Mouse (Mus musculus) kidney, postnatal 0 days (tissue): ENCODE results near the gene Eef2k. TPM values are rescaled to one million over a fixed set of nuclear protein-coding genes. Genes with fewer than 3 reads are reported as not detected.
A peak's percentile ranks its signal among the peaks of the same experiment; 100 is the strongest.
"Not testable (repeated sequence)": the region's sequence is repeated elsewhere in the genome, so short reads cannot be mapped to it uniquely, and the experiment has no call there.

Source experiments
- ATAC-seq: fragments of 200-750 bp; cut with Nextera tagmentation; replicated peaks from 2 replicates; pipeline ENCODE4 v1.8.0; 2017; ENCODE audit warnings: low read depth, moderate number of reproducible peaks, moderate TSS enrichment, moderate library complexity; ENCODE audit not compliant: low FRiP score
- DNase-seq: peaks from one replicate; pipeline ENCODE4 v3.0.0-alpha.2; 2016; ENCODE audit warnings: low spot score
- H3K27ac ChIP-seq: fragments of 300-500 bp; sonication (generic); 2 replicates; pipeline ENCODE4 v1.5.1; 2014; ENCODE audit warnings: mild to moderate bottlenecking
- H3K27me3 ChIP-seq: fragments of 300-500 bp; sonication (generic); 2 replicates; pipeline ENCODE4 v1.6.1; 2014; ENCODE audit warnings: low read length, mixed read lengths; ENCODE audit not compliant: insufficient read depth
- H3K36me3 ChIP-seq: fragments of 300-500 bp; sonication (generic); 2 replicates; pipeline ENCODE4 v1.6.1; 2014; ENCODE audit warnings: low read length, mixed read lengths; ENCODE audit not compliant: insufficient read depth
- H3K4me1 ChIP-seq: fragments of 300-500 bp; sonication (generic); replicated peaks from 2 replicates; pipeline ENCODE4 v1.6.1; 2014; ENCODE audit warnings: antibody characterized with exemption, low read length, mixed read lengths; ENCODE audit not compliant: insufficient read depth
- H3K4me2 ChIP-seq: fragments of 300-500 bp; sonication (generic); 2 replicates; pipeline ENCODE4 v1.6.1; 2014; ENCODE audit warnings: mild to moderate bottlenecking, low read length, moderate library complexity, mixed read lengths
- H3K4me3 ChIP-seq: fragments of 300-500 bp; sonication (generic); replicated peaks from 2 replicates; pipeline ENCODE4 v1.5.1; 2014; ENCODE audit warnings: low read depth, low read length
- H3K9ac ChIP-seq: fragments of 300-500 bp; sonication (generic); 2 replicates; pipeline ENCODE4 v1.6.1; 2014; ENCODE audit warnings: low read depth, low read length
- H3K9me3 ChIP-seq: fragments of 300-500 bp; sonication (generic); replicated peaks from 2 replicates; pipeline ENCODE4 v1.6.1; 2016; ENCODE audit warnings: low read length, inconsistent platforms, mixed read lengths
- CTCF ChIP-seq: IDR thresholded peaks from 2 replicates; pipeline ENCODE4 v1.5.1; 2016; ENCODE audit warnings: antibody characterized with exemption, low read depth, mild to moderate bottlenecking, moderate library complexity
- WGBS: fragments of 180-500 bp; shearing (Covaris S2); extraction: QIAGEN DNeasy Blood & Tissue Kit; methylation state at CpG from one replicate; pipeline ENCODE4 v1.1.7; 2014; 5-methylcytosine and 5-hydroxymethylcytosine counted together
- polyA plus RNA-seq: library from polyadenylated mRNA; unstranded; fragments of >200 nt; fragmentation: Nextera tagmentation; extraction: Ambion mirVana; gene quantifications from 2 replicates; pipeline ENCODE4 v1.2.1, GENCODE M21; 2015

Eef2k gene
- polyA plus RNA-seq, 1 experiment from 2014 or later, result 13.8 TPM

DNA sequence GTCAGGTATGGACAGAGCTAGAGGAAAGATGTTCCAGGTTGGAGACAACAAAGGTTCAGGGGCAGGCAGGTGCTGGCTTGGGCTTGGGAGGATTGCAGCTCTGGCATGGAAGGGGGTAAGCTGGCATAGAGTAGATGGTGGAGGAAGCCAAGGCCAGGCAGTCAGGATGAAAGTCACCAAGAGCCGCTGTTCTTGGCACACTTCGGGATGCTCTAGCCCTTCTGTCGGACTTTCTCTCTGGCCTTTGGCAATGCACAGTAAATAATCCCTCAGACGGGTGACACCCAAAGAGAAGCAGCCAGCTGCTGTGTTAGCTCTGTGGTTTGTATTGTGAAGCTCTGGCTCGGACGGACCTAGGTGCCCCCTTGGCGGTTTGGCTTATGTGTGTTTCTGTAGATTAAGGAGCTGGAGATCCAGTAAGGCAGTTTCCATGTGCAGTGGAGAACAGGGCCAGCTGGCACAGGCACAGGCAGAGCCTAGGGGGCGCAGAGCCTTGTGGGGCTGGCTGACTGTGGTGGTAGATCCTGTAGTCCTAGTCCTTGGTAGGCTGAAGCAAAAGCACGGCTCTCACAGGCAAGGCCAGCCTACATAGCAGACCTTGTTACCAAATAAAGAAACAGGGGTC is 55.2 kb downstream of the Eef2k start:
- no peak for ATAC-seq
- Histone ChIP-seq H3K9me3 (no peaks in the 10 kb centered on the region), H3K4me2 (no peak overlapping the region), H3K9ac (no peak overlapping the region), H3K4me1 (no peaks in the 10 kb centered on the region), H3K27me3 (no peaks in the 10 kb centered on the region), H3K4me3 (no peak overlapping the region), H3K36me3 (peaks cover 5% of the 10 kb centered on the region; the same call in 1 of the 2 replicates), H3K27ac (no peak overlapping the region)
- 77% methylated on average over 9 of the region's 9 CpGs for WGBS
- TF ChIP-seq CTCF, result no peak
- no peak for DNase-seq

- H3K4me1 ChIP-seq, result no peaks in the 10 kb centered on the region
- 73% methylated on average over 4 of the region's 4 CpGs for WGBS
- no peak overlapping the region for H3K4me3 ChIP-seq
- no peak for TF ChIP-seq CTCF
- ATAC-seq (no peak), DNase-seq (no peak)
- no peaks in the 10 kb centered on the region for H3K9me3 ChIP-seq
- no peak overlapping the region for H3K4me2 ChIP-seq
- H3K27me3 ChIP-seq, result no peaks in the 10 kb centered on the region
- H3K27ac ChIP-seq, result no peak overlapping the region
- no peak overlapping the region for H3K9ac ChIP-seq
- peaks cover 5% of the 10 kb centered on the region; the same call in 1 of the 2 replicates for H3K36me3 ChIP-seq
Observed at GRCm38 (mm10) chr7:120900191-120900590, 57.6 kb downstream of the Eef2k start.

DNA sequence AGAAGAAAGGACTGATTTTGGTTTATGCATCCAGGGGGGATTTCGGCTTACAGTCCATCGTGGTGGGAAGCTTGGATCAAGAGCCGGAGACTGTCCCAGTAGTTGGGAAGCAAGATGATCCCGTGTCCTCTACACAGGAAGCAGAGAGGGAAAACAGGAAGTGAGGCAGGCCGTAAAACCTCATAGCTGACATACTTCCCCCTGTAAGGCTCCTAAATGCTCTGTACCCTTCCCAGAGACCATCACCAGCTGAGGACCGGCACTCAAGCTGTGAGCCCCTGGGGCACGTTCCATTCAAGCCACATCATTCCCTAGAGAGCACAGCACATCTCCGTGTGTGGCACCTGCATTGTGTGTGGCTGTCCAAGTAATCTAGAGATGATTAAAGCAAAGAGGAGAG is 59.1 kb downstream of the Eef2k start:
- Histone ChIP-seq H3K9ac (no peak overlapping the region), H3K9me3 (no peaks in the 10 kb centered on the region), H3K4me2 (no peak overlapping the region), H3K36me3 (peaks cover 5% of the 10 kb centered on the region; the same call in 1 of the 2 replicates), H3K4me1 (no peaks in the 10 kb centered on the region), H3K27ac (no peak overlapping the region), H3K4me3 (no peak overlapping the region), H3K27me3 (no peaks in the 10 kb centered on the region)
- peak; percentile 20 for DNase-seq
- TF ChIP-seq CTCF, result no peak
- ATAC-seq, result no peak
- WGBS, result 52% methylated on average over 8 of the region's 8 CpGs

- 81% methylated on average over 3 of the region's 3 CpGs for WGBS
- ATAC-seq, result no peak
- Histone ChIP-seq H3K4me2 (no peak overlapping the region), H3K4me3 (no peak overlapping the region), H3K27me3 (no peaks in the 10 kb centered on the region), H3K36me3 (peaks cover 5% of the 10 kb centered on the region; the same call in 1 of the 2 replicates), H3K9ac (no peak overlapping the region), H3K4me1 (no peaks in the 10 kb centered on the region), H3K9me3 (no peaks in the 10 kb centered on the region), H3K27ac (no peak overlapping the region)
- TF ChIP-seq CTCF, result no peak
- DNase-seq, result no peak
Observed at GRCm38 (mm10) chr7:120902931-120903330, 60.3 kb downstream of the Eef2k start.

DNA sequence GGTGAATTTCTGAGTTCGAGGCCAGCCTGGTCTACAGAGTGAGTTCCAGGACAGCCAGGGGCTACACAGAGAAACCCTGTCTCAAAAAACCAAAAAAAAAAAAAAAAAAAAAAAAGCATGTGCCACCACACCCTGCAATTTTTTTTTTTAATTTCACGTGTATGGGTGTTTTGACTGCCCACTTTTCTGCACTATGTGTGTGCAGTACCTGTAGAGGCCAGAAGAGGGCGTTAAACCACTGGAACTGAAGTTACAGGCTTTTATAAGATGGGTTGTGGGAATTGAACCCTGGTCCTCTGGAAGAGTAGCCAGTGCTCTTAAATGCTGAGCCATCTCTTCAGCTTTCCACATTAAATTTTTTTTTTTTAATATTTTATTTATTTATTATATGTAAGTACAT is 67.5 kb downstream of the Eef2k start:
- not testable (repeated sequence) for H3K36me3 ChIP-seq, ATAC-seq, H3K4me1 ChIP-seq, H3K4me3 ChIP-seq, DNase-seq, H3K9me3 ChIP-seq, H3K4me2 ChIP-seq, H3K9ac ChIP-seq, H3K27me3 ChIP-seq, H3K27ac ChIP-seq
- peak; percentile 21; the same call in 1 of the 2 replicates for TF ChIP-seq CTCF
- WGBS, result 67% methylated on average over 3 of the region's 3 CpGs

DNA sequence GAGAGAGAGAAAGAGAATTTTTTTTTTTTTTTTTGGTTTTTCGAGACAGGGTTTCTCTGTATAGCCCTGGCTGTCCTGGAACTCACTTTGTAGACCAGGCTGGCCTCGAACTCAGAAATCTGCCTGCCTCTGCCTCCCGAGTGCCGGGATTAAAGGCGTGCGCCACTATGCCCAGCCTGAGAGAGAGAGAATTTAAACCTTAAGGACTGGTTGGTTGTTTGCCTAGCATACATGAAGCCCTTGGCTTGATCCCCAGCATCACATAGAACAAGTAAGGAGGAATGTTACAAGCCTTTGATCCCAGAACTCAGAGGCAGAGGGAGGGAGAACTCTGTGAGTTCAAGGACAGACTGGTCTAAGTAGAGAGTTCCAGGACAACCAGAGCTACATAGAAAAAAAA is 68.6 kb downstream of the Eef2k start:
- not testable (repeated sequence) for H3K9ac ChIP-seq

GRCm38 (mm10) chr7:120913332-120913731 is 70.7 kb downstream of the Eef2k start:
- Histone ChIP-seq H3K4me1 (no peaks in the 10 kb centered on the region), H3K9ac (no peak overlapping the region), H3K4me3 (no peak overlapping the region), H3K27ac (no peak overlapping the region), H3K36me3 (no peaks in the 10 kb centered on the region), H3K9me3 (no peaks in the 10 kb centered on the region), H3K27me3 (no peaks in the 10 kb centered on the region), H3K4me2 (no peak overlapping the region)
- WGBS, result 41% methylated on average over 1 of the region's 1 CpGs
- DNase-seq, result no peak
- no peak for ATAC-seq
- peak; percentile 44; the same call in 1 of the 2 replicates for TF ChIP-seq CTCF

More for the DNA sequence above, 68.6 kb downstream of the Eef2k start:
- not testable (repeated sequence) for DNase-seq, H3K27me3 ChIP-seq, H3K36me3 ChIP-seq, H3K4me2 ChIP-seq, H3K4me1 ChIP-seq, ATAC-seq, H3K9me3 ChIP-seq, H3K27ac ChIP-seq, H3K4me3 ChIP-seq
- WGBS, result 83% methylated on average over 5 of the region's 6 CpGs
